Mouse (Mus musculus): ENCODE results near the gene Itsn2. TPM values are rescaled to one million over a fixed set of nuclear protein-coding genes. Genes with fewer than 3 reads are reported as not detected.
"Not testable (repeated sequence)": the region's sequence is repeated elsewhere in the genome, so short reads cannot be mapped to it uniquely, and the experiment has no call there.

The Itsn2 gene
- polyA plus RNA-seq, 1 experiment from 2014 or later: 43.0 TPM

GRCm38 (mm10) chr12:4685441-4685840 is 93.0 kb downstream of the Itsn2 start:
- no peaks in the 10 kb centered on the region for H3K9me3 ChIP-seq (ENCODE audit: control insufficient read depth, low read length)

GRCm38 (mm10) chr12:4688386-4688785 is 95.9 kb downstream of the Itsn2 start:
- Histone ChIP-seq H3K4me3 (ENCODE audit: low read depth, low read length) (no peak overlapping the region), H3K36me3 (ENCODE audit: control insufficient read depth, insufficient read depth, low read length) (no peaks in the 10 kb centered on the region), H3K9me3 (ENCODE audit: control insufficient read depth, low read length) (no peaks in the 10 kb centered on the region), H3K27me3 (replicated peaks; ENCODE audit: control insufficient read depth, insufficient read depth, low read length) (no peaks in the 10 kb centered on the region), H3K4me1 (replicated peaks; ENCODE audit: control insufficient read depth, insufficient read depth, low read length) (peaks cover 1% of the 10 kb centered on the region), H3K9ac (ENCODE audit: low read depth, low read length) (no peak overlapping the region), H3K27ac (ENCODE audit: low read depth, low read length) (no peak overlapping the region), H3K4me2 (no peak overlapping the region)
- DNase-seq (ENCODE audit: low spot score) (no peak), ATAC-seq (replicated peaks; ENCODE audit: low FRiP score) (no peak)
- WGBS: 88% methylated on average over 2 of the region's 2 CpGs

More at GRCm38 (mm10) chr12:4685441-4685840, 93.0 kb downstream of the Itsn2 start:
- no peak for ATAC-seq (replicated peaks; ENCODE audit: low FRiP score)
- Histone ChIP-seq H3K9ac (ENCODE audit: low read depth, low read length) (no peak overlapping the region), H3K27ac (ENCODE audit: low read depth, low read length) (no peak overlapping the region), H3K36me3 (ENCODE audit: control insufficient read depth, insufficient read depth, low read length) (no peaks in the 10 kb centered on the region), H3K4me1 (replicated peaks; ENCODE audit: control insufficient read depth, insufficient read depth, low read length) (peaks cover 14% of the 10 kb centered on the region), H3K27me3 (replicated peaks; ENCODE audit: control insufficient read depth, insufficient read depth, low read length) (no peaks in the 10 kb centered on the region), H3K4me3 (ENCODE audit: low read depth, low read length) (no peak overlapping the region), H3K4me2 (no peak overlapping the region)
- WGBS: 74% methylated on average over 4 of the region's 4 CpGs
- DNase-seq (ENCODE audit: low spot score): no peak

GRCm38 (mm10) chr12:4689341-4689740 is 96.9 kb downstream of the Itsn2 start:
- 92% methylated on average over 14 of the region's 14 CpGs for WGBS
- DNase-seq (ENCODE audit: low spot score): no peak

GRCm38 (mm10) chr12:4691193-4691592 is 98.8 kb downstream of the Itsn2 start:
- H3K9ac ChIP-seq (ENCODE audit: low read depth, low read length): no peak overlapping the region
- no peak for DNase-seq (ENCODE audit: low spot score)
- no peaks in the 10 kb centered on the region for H3K27me3 ChIP-seq (replicated peaks; ENCODE audit: control insufficient read depth, insufficient read depth, low read length)
- H3K4me2 ChIP-seq: no peak overlapping the region
- H3K9me3 ChIP-seq (ENCODE audit: control insufficient read depth, low read length): no peaks in the 10 kb centered on the region
- H3K4me1 ChIP-seq (replicated peaks; ENCODE audit: control insufficient read depth, insufficient read depth, low read length): no peaks in the 10 kb centered on the region; the same call in 1 of the 2 replicates
- no peak overlapping the region for H3K4me3 ChIP-seq (ENCODE audit: low read depth, low read length)
- H3K27ac ChIP-seq (ENCODE audit: low read depth, low read length): no peak overlapping the region
- no peak for ATAC-seq (replicated peaks; ENCODE audit: low FRiP score)
- H3K36me3 ChIP-seq (ENCODE audit: control insufficient read depth, insufficient read depth, low read length): no peaks in the 10 kb centered on the region
- WGBS: 97% methylated on average over 3 of the region's 3 CpGs

More at GRCm38 (mm10) chr12:4689341-4689740, 96.9 kb downstream of the Itsn2 start:
- ATAC-seq (replicated peaks; ENCODE audit: low FRiP score): no peak
- Histone ChIP-seq H3K4me2 (no peak overlapping the region), H3K4me1 (replicated peaks; ENCODE audit: control insufficient read depth, insufficient read depth, low read length) (no peaks in the 10 kb centered on the region; the same call in 1 of the 2 replicates), H3K27ac (ENCODE audit: low read depth, low read length) (no peak overlapping the region), H3K9ac (ENCODE audit: low read depth, low read length) (no peak overlapping the region), H3K4me3 (ENCODE audit: low read depth, low read length) (no peak overlapping the region), H3K9me3 (ENCODE audit: control insufficient read depth, low read length) (no peaks in the 10 kb centered on the region), H3K36me3 (ENCODE audit: control insufficient read depth, insufficient read depth, low read length) (no peaks in the 10 kb centered on the region), H3K27me3 (replicated peaks; ENCODE audit: control insufficient read depth, insufficient read depth, low read length) (no peaks in the 10 kb centered on the region)

GRCm38 (mm10) chr12:4694534-4694933 is 102.1 kb downstream of the Itsn2 start:
- Histone ChIP-seq H3K36me3 (ENCODE audit: control insufficient read depth, insufficient read depth, low read length) (no peaks in the 10 kb centered on the region), H3K27me3 (replicated peaks; ENCODE audit: control insufficient read depth, insufficient read depth, low read length) (no peaks in the 10 kb centered on the region), H3K4me1 (replicated peaks; ENCODE audit: control insufficient read depth, insufficient read depth, low read length) (no peaks in the 10 kb centered on the region; the same call in 1 of the 2 replicates), H3K9ac (ENCODE audit: low read depth, low read length) (no peak overlapping the region), H3K4me3 (ENCODE audit: low read depth, low read length) (no peak overlapping the region), H3K4me2 (no peak overlapping the region), H3K9me3 (ENCODE audit: control insufficient read depth, low read length) (no peaks in the 10 kb centered on the region), H3K27ac (ENCODE audit: low read depth, low read length) (no peak overlapping the region)
- WGBS: 84% methylated on average over 1 of the region's 1 CpGs
- no peak for ATAC-seq (replicated peaks; ENCODE audit: low FRiP score)
- no peak for DNase-seq (ENCODE audit: low spot score)

GRCm38 (mm10) chr12:4705626-4706025 is 113.2 kb downstream of the Itsn2 start:
- H3K27ac ChIP-seq (ENCODE audit: low read depth, low read length); H3K27me3 ChIP-seq (replicated peaks; ENCODE audit: control insufficient read depth, insufficient read depth, low read length); ATAC-seq (replicated peaks; ENCODE audit: low FRiP score); H3K9me3 ChIP-seq (ENCODE audit: control insufficient read depth, low read length); H3K9ac ChIP-seq (ENCODE audit: low read depth, low read length); H3K4me2 ChIP-seq; H3K4me3 ChIP-seq (ENCODE audit: low read depth, low read length); H3K4me1 ChIP-seq (replicated peaks; ENCODE audit: control insufficient read depth, insufficient read depth, low read length); DNase-seq (ENCODE audit: low spot score): not testable (repeated sequence)
- WGBS: 50% methylated on average over 6 of the region's 6 CpGs
- peaks cover 14% of the 10 kb centered on the region for H3K36me3 ChIP-seq (ENCODE audit: control insufficient read depth, insufficient read depth, low read length)

- Histone ChIP-seq H3K36me3 (ENCODE audit: control insufficient read depth, insufficient read depth, low read length) (peaks cover 14% of the 10 kb centered on the region), H3K27ac (ENCODE audit: low read depth, low read length) (no peak overlapping the region), H3K9me3 (ENCODE audit: control insufficient read depth, low read length) (no peaks in the 10 kb centered on the region), H3K4me3 (ENCODE audit: low read depth, low read length) (no peak overlapping the region), H3K27me3 (replicated peaks; ENCODE audit: control insufficient read depth, insufficient read depth, low read length) (no peaks in the 10 kb centered on the region), H3K9ac (ENCODE audit: low read depth, low read length) (no peak overlapping the region), H3K4me2 (no peak overlapping the region), H3K4me1 (replicated peaks; ENCODE audit: control insufficient read depth, insufficient read depth, low read length) (no peaks in the 10 kb centered on the region; the same call in 1 of the 2 replicates)
- ATAC-seq (replicated peaks; ENCODE audit: low FRiP score) (no peak), DNase-seq (ENCODE audit: low spot score) (no peak)
- 83% methylated on average over 5 of the region's 5 CpGs for WGBS
Measured at GRCm38 (mm10) chr12:4706175-4706574, 113.7 kb downstream of the Itsn2 start.

GRCm38 (mm10) chr12:4706901-4707300 is 114.5 kb downstream of the Itsn2 start:
- no peak overlapping the region for H3K27ac ChIP-seq (ENCODE audit: low read depth, low read length)
- H3K36me3 ChIP-seq (ENCODE audit: control insufficient read depth, insufficient read depth, low read length): peaks cover 14% of the 10 kb centered on the region
- no peak overlapping the region for H3K9ac ChIP-seq (ENCODE audit: low read depth, low read length)
- no peak for DNase-seq (ENCODE audit: low spot score)
- no peak overlapping the region for H3K4me3 ChIP-seq (ENCODE audit: low read depth, low read length)
- no peak overlapping the region for H3K4me2 ChIP-seq
- 88% methylated on average over 10 of the region's 10 CpGs for WGBS
- no peaks in the 10 kb centered on the region; the same call in 1 of the 2 replicates for H3K4me1 ChIP-seq (replicated peaks; ENCODE audit: control insufficient read depth, insufficient read depth, low read length)
- no peak for ATAC-seq (replicated peaks; ENCODE audit: low FRiP score)
- no peaks in the 10 kb centered on the region for H3K27me3 ChIP-seq (replicated peaks; ENCODE audit: control insufficient read depth, insufficient read depth, low read length)
- H3K9me3 ChIP-seq (ENCODE audit: control insufficient read depth, low read length): no peaks in the 10 kb centered on the region

GRCm38 (mm10) chr12:4707488-4708017 is 115.1 kb downstream of the Itsn2 start:
- Histone ChIP-seq H3K4me3 (ENCODE audit: low read depth, low read length) (no peak overlapping the region), H3K9me3 (ENCODE audit: control insufficient read depth, low read length) (no peaks in the 10 kb centered on the region), H3K27me3 (replicated peaks; ENCODE audit: control insufficient read depth, insufficient read depth, low read length) (no peaks in the 10 kb centered on the region), H3K9ac (ENCODE audit: low read depth, low read length) (no peak overlapping the region), H3K27ac (ENCODE audit: low read depth, low read length) (no peak overlapping the region), H3K36me3 (ENCODE audit: control insufficient read depth, insufficient read depth, low read length) (peaks cover 15% of the 10 kb centered on the region), H3K4me1 (replicated peaks; ENCODE audit: control insufficient read depth, insufficient read depth, low read length) (no peaks in the 10 kb centered on the region; the same call in 1 of the 2 replicates), H3K4me2 (no peak overlapping the region)
- ATAC-seq (replicated peaks; ENCODE audit: low FRiP score) (no peak), DNase-seq (ENCODE audit: low spot score) (no peak)
- WGBS: 93% methylated on average over 14 of the region's 14 CpGs
